Mouse (Mus musculus) embryonic facial prominence, embryonic 11.5 days (tissue): ENCODE data around the gene Pbx2. TPM values are rescaled to one million over a fixed set of nuclear protein-coding genes. Genes with fewer than 3 reads are reported as not detected.

ENCODE experiments used
- ATAC-seq: fragments of 200-750 bp; cut with Nextera tagmentation; replicated peaks from 2 replicates; pipeline ENCODE4 v1.8.0; 2017; ENCODE audit warnings: low read depth; ENCODE audit not compliant: insufficient number of reproducible peaks, low FRiP score, low TSS enrichment
- DNase-seq: peaks from one replicate; pipeline ENCODE4 v3.0.0-alpha.2; 2015; ENCODE audit warnings: low spot score
- H3K27ac ChIP-seq: fragments of 300-500 bp; sonication (generic); replicated peaks from 2 replicates; pipeline ENCODE4 v1.5.1; 2014; ENCODE audit warnings: mild to moderate bottlenecking, low read depth, low read length, control low read depth
- H3K27me3 ChIP-seq: fragments of 300-500 bp; sonication (generic); 2 replicates; pipeline ENCODE4 v1.6.1; 2014; ENCODE audit warnings: mild to moderate bottlenecking, low read length, moderate library complexity, mixed read lengths; ENCODE audit not compliant: control insufficient read depth, insufficient read depth
- H3K36me3 ChIP-seq: fragments of 300-500 bp; sonication (generic); replicated peaks from 2 replicates; pipeline ENCODE4 v1.6.1; 2014; ENCODE audit warnings: low read depth, mild to moderate bottlenecking, low read length, moderate library complexity, mixed read lengths; ENCODE audit not compliant: control insufficient read depth, insufficient read depth
- H3K4me1 ChIP-seq: fragments of 300-500 bp; sonication (generic); 2 replicates; pipeline ENCODE4 v1.6.1; 2014; ENCODE audit warnings: low read length, mixed read lengths; ENCODE audit not compliant: control insufficient read depth, insufficient read depth
- H3K4me2 ChIP-seq: fragments of 300-500 bp; sonication (generic); 2 replicates; pipeline ENCODE4 v1.6.1; 2014; ENCODE audit warnings: low read depth, mild to moderate bottlenecking, control low read depth, low read length, moderate library complexity
- H3K4me3 ChIP-seq: fragments of 300-500 bp; sonication (generic); 2 replicates; pipeline ENCODE4 v1.5.1; 2014; ENCODE audit warnings: low read depth, low read length, control low read depth
- H3K9ac ChIP-seq: fragments of 300-500 bp; sonication (generic); replicated peaks from 2 replicates; pipeline ENCODE4 v1.6.1; 2014; ENCODE audit warnings: mild to moderate bottlenecking, control low read depth, low read length
- H3K9me3 ChIP-seq: fragments of 300-500 bp; sonication (generic); replicated peaks from 2 replicates; pipeline ENCODE4 v1.6.1; 2016; ENCODE audit warnings: mild to moderate bottlenecking, low read length, inconsistent platforms, mixed read lengths; ENCODE audit not compliant: control insufficient read depth
- WGBS: fragments of 180-500 bp; shearing (Covaris S2); extraction: QIAGEN DNeasy Blood & Tissue Kit; methylation state at CpG from one replicate; pipeline ENCODE4 v1.1.7; 2014; 5-methylcytosine and 5-hydroxymethylcytosine counted together
- polyA plus RNA-seq: library from polyadenylated mRNA; unstranded; fragments of >200 nt; fragmentation: Nextera tagmentation; extraction: Ambion mirVana; gene quantifications from 2 replicates; pipeline ENCODE4 v1.2.1, GENCODE M21; 2014

Pbx2 gene
- polyA plus RNA-seq, 1 experiment from 2014 or later, result 21.2 TPM

DNA sequence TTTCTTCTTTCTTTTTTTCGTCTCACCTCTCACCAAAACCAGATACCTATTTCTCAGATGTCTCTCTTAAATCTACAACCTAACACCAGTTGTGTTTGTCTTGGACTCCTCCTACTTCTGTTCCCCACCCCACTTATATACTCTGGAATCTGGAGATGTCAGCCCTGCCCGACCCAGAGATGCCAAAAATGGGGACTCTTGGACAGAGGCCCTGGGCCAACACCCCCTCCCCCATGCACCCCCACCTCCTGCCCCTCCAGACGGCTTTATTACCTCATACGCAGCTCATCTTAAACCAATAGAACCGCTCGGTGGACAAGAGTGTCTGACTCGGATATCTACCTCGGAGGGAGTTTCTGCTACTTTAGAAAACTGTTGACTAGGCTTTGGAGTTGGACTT, 5.0 kb downstream of the Pbx2 start:
- peaks cover 3% of the 10 kb centered on the region; the same call in 1 of the 2 replicates for H3K36me3 ChIP-seq
- peaks cover 20% of the 10 kb centered on the region for H3K4me1 ChIP-seq
- H3K4me2 ChIP-seq, result no peak overlapping the region
- WGBS, result 74% methylated on average over 8 of the region's 8 CpGs
- H3K4me3 ChIP-seq, result no peak overlapping the region
- H3K9ac ChIP-seq, result no peak overlapping the region
- no peaks in the 10 kb centered on the region for H3K9me3 ChIP-seq
- ATAC-seq (no peak), DNase-seq (no peak)
- H3K27ac ChIP-seq, result no peak overlapping the region
- H3K27me3 ChIP-seq, result no peaks in the 10 kb centered on the region

GRCm38 (mm10) chr17:34597566-34598095, 6.6 kb downstream of the Pbx2 start, which contains the start of gene Ager:
Gene Ager (plus strand): TSS chr17:34597862.
- no peaks in the 10 kb centered on the region for H3K27me3 ChIP-seq
- no peak within 1 kb of the TSS for H3K9ac ChIP-seq
- peaks cover 3% of the 10 kb centered on the region; the same call in 1 of the 2 replicates for H3K36me3 ChIP-seq
- 17% methylated on average over 6 of the region's 6 CpGs for WGBS
- DNase-seq, result no peak
- no peak within 1 kb of the TSS for H3K4me2 ChIP-seq
- no peak for ATAC-seq
- H3K4me1 ChIP-seq, result peaks cover 17% of the 10 kb centered on the region; the same call in 1 of the 2 replicates
- H3K9me3 ChIP-seq, result no peaks in the 10 kb centered on the region
- no peak within 1 kb of the TSS for H3K27ac ChIP-seq
- no peak within 1 kb of the TSS for H3K4me3 ChIP-seq

DNA sequence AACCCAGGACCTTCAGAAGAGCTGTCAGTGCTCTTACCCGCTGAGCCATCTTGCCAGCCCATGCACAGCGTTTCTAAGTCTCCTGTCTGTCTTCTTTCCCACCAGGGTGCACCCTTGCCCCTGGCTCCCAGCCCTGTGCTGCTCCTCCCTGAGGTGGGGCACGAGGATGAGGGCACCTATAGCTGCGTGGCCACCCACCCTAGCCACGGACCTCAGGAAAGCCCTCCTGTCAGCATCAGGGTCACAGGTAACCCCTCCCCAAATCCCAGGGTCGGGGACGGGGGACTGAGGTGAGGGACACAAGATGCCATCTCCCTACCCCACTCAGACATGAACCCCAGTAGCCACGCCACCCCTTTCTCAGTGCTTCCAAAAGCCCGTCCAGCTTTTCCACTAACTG, 8.8 kb downstream of the Pbx2 start:
- 78% methylated on average over 9 of the region's 9 CpGs for WGBS
- ATAC-seq (no peak), DNase-seq (no peak)
- no peak overlapping the region for H3K9ac ChIP-seq
- peaks cover 3% of the 10 kb centered on the region; the same call in 1 of the 2 replicates for H3K36me3 ChIP-seq
- no peaks in the 10 kb centered on the region for H3K27me3 ChIP-seq
- no peak overlapping the region for H3K4me2 ChIP-seq
- H3K4me3 ChIP-seq, result no peak overlapping the region
- no peaks in the 10 kb centered on the region for H3K9me3 ChIP-seq
- H3K4me1 ChIP-seq, result 0 out of 2 replicates have a peak, but pooled peaks cover 5% of the 10 kb centered on the region
- no peak overlapping the region for H3K27ac ChIP-seq

DNA sequence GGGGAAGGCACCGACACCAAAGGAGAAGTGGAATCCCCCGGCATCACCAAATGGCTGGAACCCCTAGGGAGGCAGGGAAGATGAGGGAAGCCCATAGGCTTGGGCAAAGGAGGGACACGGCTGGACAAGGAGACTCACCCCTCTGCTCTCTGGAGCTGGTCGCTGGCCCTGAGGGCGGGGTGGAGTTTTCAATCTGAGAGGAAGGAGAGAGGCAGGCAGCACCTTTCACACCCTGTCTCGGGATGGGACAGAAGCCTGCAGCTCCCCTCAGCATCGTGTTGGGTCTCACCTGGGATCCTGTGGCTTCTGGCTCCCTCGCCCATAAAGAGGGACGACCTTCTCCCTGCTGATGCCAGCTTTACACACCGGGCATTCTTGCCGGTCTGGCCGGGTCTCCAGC, 10.7 kb downstream of the Pbx2 start:
- Histone ChIP-seq H3K4me2 (no peak overlapping the region), H3K36me3 (no peaks in the 10 kb centered on the region), H3K27me3 (no peaks in the 10 kb centered on the region), H3K9me3 (no peaks in the 10 kb centered on the region), H3K4me1 (peaks cover 8% of the 10 kb centered on the region), H3K9ac (no peak overlapping the region), H3K27ac (no peak overlapping the region), H3K4me3 (no peak overlapping the region)
- 89% methylated on average over 12 of the region's 12 CpGs for WGBS
- no peak for DNase-seq
- no peak for ATAC-seq

DNA sequence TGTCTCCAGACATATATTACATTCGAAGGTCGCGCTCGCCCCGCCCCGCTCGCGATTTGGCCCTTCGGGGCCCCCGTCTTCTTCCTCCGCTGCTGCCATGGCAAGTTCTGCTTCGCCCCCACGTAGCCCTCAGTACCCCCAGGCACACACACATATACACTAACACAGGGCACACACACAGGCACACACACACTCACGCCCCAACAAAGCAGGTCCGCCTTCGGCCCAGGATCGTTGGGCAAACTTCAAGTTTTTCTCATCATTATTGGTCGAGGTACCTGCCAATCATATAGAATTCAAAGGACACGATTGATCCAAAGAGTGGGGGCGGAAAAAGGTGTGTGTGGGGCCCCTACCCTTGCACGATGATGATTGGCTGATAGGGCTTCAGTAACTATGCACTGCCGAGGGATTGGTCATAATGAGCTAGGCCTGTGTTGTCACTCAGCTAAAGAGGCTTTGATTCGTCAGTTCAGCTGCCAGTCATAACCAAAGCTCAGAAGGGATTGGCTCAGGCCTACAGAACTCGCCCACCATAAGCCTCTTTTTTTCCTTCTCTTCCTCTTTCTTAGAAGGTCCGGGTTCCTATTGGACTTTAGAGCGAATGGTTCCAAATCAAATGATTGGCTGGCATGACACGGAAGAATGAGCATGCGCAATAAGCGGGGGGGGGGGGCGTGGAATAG, 12.5 kb downstream of the Pbx2 start, which contains the start of gene Rnf5:
Gene Rnf5, minus strand, starts transcription at position 316 of the 686 bp plus-strand sequence.
- Histone ChIP-seq H3K4me1 (peaks cover 4% of the 10 kb centered on the region), H3K27me3 (no peaks in the 10 kb centered on the region), H3K36me3 (no peaks in the 10 kb centered on the region), H3K9ac (peak within 1 kb of the TSS; percentile 65), H3K4me2 (peak within 1 kb of the TSS; percentile 90), H3K4me3 (peak within 1 kb of the TSS; percentile 99), H3K27ac (peak within 1 kb of the TSS; percentile 88), H3K9me3 (no peaks in the 10 kb centered on the region)
- under 1% methylated on average over 30 of the region's 30 CpGs for WGBS
- peak; percentile 97 for ATAC-seq
- DNase-seq, result peak; percentile 100

DNA sequence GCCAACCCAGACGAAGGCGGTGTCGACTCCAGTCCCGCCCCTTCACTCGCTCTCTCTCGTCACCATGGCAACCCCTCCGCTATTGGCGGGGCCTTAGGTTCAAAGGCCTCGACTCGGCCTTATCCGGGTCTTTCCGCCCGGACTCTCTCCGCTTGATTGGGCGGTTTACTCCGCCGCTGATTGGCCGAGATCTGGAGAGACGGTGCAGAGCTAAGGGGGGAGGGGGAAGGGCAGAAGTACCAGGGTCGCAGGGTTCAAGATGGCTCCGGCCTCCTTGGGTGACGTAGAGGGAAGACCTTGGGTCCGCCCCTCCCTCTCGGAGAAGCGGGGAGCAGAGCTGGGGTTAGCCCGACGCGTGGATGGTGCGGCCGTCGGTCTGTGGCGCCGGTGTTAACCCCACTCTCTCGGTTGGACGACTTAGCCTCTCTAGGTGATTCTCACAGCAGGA, 13.0 kb downstream of the Pbx2 start, which contains the start of gene Agpat1:
Gene Agpat1, plus strand, starts transcription at position 202 of the 448 bp plus-strand sequence.
- H3K4me3 ChIP-seq, result peak within 1 kb of the TSS; percentile 99
- H3K4me1 ChIP-seq, result peaks cover 4% of the 10 kb centered on the region

DNA sequence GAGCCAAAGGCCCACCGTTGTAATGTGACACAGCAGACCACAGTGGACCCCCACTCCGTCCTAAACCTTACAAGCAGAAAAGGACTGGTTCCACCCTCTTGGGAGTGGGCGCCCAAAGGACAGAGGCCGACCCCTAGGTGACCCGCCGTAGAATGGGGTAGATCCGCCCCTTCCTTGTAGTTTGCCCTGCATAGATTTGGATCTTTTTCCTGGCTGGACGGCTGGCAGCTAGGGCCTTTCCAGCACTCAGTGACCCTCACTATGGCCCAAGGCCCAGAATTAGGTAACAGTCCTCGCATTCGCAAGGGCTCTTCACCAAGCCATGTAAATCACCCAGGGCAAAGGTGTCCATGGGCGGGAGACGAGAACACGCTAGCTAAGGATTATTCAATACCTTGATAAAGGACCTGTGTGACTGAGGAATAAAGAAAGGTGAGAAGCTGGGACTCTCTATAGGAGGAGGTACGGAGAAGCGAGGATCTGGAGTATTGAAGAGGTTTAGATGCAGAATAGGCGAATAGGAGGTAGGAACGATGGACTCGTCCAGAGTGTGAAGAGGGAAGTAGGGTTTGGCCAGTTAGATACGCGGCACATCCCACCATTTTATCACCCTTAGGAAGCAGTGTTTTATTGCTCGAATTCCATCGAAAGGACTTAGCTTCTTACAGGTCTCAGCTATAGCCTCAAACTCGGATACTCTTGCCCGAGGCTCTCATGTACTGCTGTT, 13.6 kb downstream of the Pbx2 start:
- Histone ChIP-seq H3K36me3 (no peaks in the 10 kb centered on the region), H3K27ac (peak overlapping the region; percentile 88), H3K9ac (peak overlapping the region; percentile 54), H3K4me1 (peaks cover 4% of the 10 kb centered on the region), H3K4me3 (peak overlapping the region; percentile 99), H3K27me3 (no peaks in the 10 kb centered on the region), H3K4me2 (peak overlapping the region; percentile 90), H3K9me3 (no peaks in the 10 kb centered on the region)
- DNase-seq (no peak), ATAC-seq (no peak)
- WGBS, result 22% methylated on average over 24 of the region's 24 CpGs

More for the DNA sequence above, 13.0 kb downstream of the Pbx2 start, which contains the start of gene Agpat1:
- Histone ChIP-seq H3K4me2 (peak within 1 kb of the TSS; percentile 90), H3K27ac (peak within 1 kb of the TSS; percentile 88), H3K27me3 (no peaks in the 10 kb centered on the region), H3K9me3 (no peaks in the 10 kb centered on the region), H3K36me3 (no peaks in the 10 kb centered on the region), H3K9ac (peak within 1 kb of the TSS; percentile 65)
- ATAC-seq (peak; percentile 90), DNase-seq (peak; percentile 100)
- under 1% methylated on average over 35 of the region's 35 CpGs for WGBS
